Mouse (Mus musculus): ENCODE measurements around the gene Cep131. TPM values are rescaled to one million over a fixed set of nuclear protein-coding genes. Genes with fewer than 3 reads are reported as not detected.

The Cep131 gene
- polyA plus RNA-seq, 1 experiment from 2014 or later: 6.3 TPM

- H3K27ac ChIP-seq (replicated peaks): no peak overlapping the region
- H3K4me1 ChIP-seq (replicated peaks; ENCODE audit: control insufficient read depth, insufficient read depth): no peaks in the 10 kb centered on the region
- no peak overlapping the region for H3K9ac ChIP-seq (ENCODE audit: low read length)
- WGBS: 69% methylated on average over 8 of the region's 8 CpGs
- H3K27me3 ChIP-seq (ENCODE audit: control insufficient read depth, insufficient read depth, low read length): no peaks in the 10 kb centered on the region
- no peak for ATAC-seq (ENCODE audit: low FRiP score, low TSS enrichment)
- no peaks in the 10 kb centered on the region for H3K9me3 ChIP-seq (ENCODE audit: control insufficient read depth, low read length)
- DNase-seq (ENCODE audit: low spot score): no peak
- no peak overlapping the region for H3K4me2 ChIP-seq (replicated peaks; ENCODE audit: low read depth)
- TF ChIP-seq EP300 (optimal IDR thresholded peaks at IDR 0.05): no peak
- TF ChIP-seq CTCF (IDR thresholded peaks at IDR 0.05; ENCODE audit: low read depth): no peak
- no peaks in the 10 kb centered on the region for H3K36me3 ChIP-seq (ENCODE audit: control insufficient read depth, insufficient read depth, low read length)
- no peak overlapping the region for H3K4me3 ChIP-seq (ENCODE audit: low read depth, low read length)
Measured at GRCm38 (mm10) chr11:120022216-120022615, 64.4 kb downstream of the Cep131 start.

GRCm38 (mm10) chr11:120021367-120021766 lies 65.3 kb downstream of the Cep131 start:
- H3K9me3 ChIP-seq (ENCODE audit: control insufficient read depth, low read length): no peaks in the 10 kb centered on the region
- H3K4me1 ChIP-seq (replicated peaks; ENCODE audit: control insufficient read depth, insufficient read depth): no peaks in the 10 kb centered on the region
- no peak overlapping the region for H3K9ac ChIP-seq (ENCODE audit: low read length)
- H3K4me2 ChIP-seq (replicated peaks; ENCODE audit: low read depth): no peak overlapping the region
- no peak overlapping the region for H3K27ac ChIP-seq (replicated peaks)
- H3K36me3 ChIP-seq (ENCODE audit: control insufficient read depth, insufficient read depth, low read length): no peaks in the 10 kb centered on the region
- ATAC-seq (ENCODE audit: low FRiP score, low TSS enrichment): no peak
- DNase-seq (ENCODE audit: low spot score): no peak
- WGBS: 95% methylated on average over 16 of the region's 16 CpGs
- H3K4me3 ChIP-seq (ENCODE audit: low read depth, low read length): no peak overlapping the region
- TF ChIP-seq CTCF (IDR thresholded peaks at IDR 0.05; ENCODE audit: low read depth) (no peak), EP300 (optimal IDR thresholded peaks at IDR 0.05) (no peak)
- no peaks in the 10 kb centered on the region for H3K27me3 ChIP-seq (ENCODE audit: control insufficient read depth, insufficient read depth, low read length)

- no peak for TF ChIP-seq CTCF (IDR thresholded peaks at IDR 0.05; ENCODE audit: low read depth)
- no peak for TF ChIP-seq EP300 (optimal IDR thresholded peaks at IDR 0.05)
- H3K36me3 ChIP-seq (ENCODE audit: control insufficient read depth, insufficient read depth, low read length): no peaks in the 10 kb centered on the region
- ATAC-seq (ENCODE audit: low FRiP score, low TSS enrichment) (no peak), DNase-seq (ENCODE audit: low spot score) (no peak)
- H3K4me3 ChIP-seq (ENCODE audit: low read depth, low read length): no peak overlapping the region
- H3K4me2 ChIP-seq (replicated peaks; ENCODE audit: low read depth): no peak overlapping the region
- 72% methylated on average over 23 of the region's 23 CpGs for WGBS
- H3K4me1 ChIP-seq (replicated peaks; ENCODE audit: control insufficient read depth, insufficient read depth): no peaks in the 10 kb centered on the region
- H3K27me3 ChIP-seq (ENCODE audit: control insufficient read depth, insufficient read depth, low read length): no peaks in the 10 kb centered on the region
- H3K9me3 ChIP-seq (ENCODE audit: control insufficient read depth, low read length): no peaks in the 10 kb centered on the region
- no peak overlapping the region for H3K9ac ChIP-seq (ENCODE audit: low read length)
- no peak overlapping the region for H3K27ac ChIP-seq (replicated peaks)
Measured at GRCm38 (mm10) chr11:120019542-120020440, 66.8 kb downstream of the Cep131 start.

GRCm38 (mm10) chr11:120017011-120017410 lies 69.6 kb downstream of the Cep131 start:
- H3K4me1 ChIP-seq (replicated peaks; ENCODE audit: control insufficient read depth, insufficient read depth): peaks cover 3% of the 10 kb centered on the region; the same call in 1 of the 2 replicates
- WGBS: 87% methylated on average over 8 of the region's 8 CpGs
- TF ChIP-seq EP300 (optimal IDR thresholded peaks at IDR 0.05): no peak
- TF ChIP-seq CTCF (IDR thresholded peaks at IDR 0.05; ENCODE audit: low read depth): no peak
- ATAC-seq (ENCODE audit: low FRiP score, low TSS enrichment) (no peak), DNase-seq (ENCODE audit: low spot score) (no peak)
- no peak overlapping the region for H3K4me3 ChIP-seq (ENCODE audit: low read depth, low read length)
- H3K27me3 ChIP-seq (ENCODE audit: control insufficient read depth, insufficient read depth, low read length): no peaks in the 10 kb centered on the region
- H3K9me3 ChIP-seq (ENCODE audit: control insufficient read depth, low read length): no peaks in the 10 kb centered on the region
- H3K9ac ChIP-seq (ENCODE audit: low read length): no peak overlapping the region
- no peak overlapping the region for H3K4me2 ChIP-seq (replicated peaks; ENCODE audit: low read depth)
- H3K27ac ChIP-seq (replicated peaks): no peak overlapping the region
- H3K36me3 ChIP-seq (ENCODE audit: control insufficient read depth, insufficient read depth, low read length): no peaks in the 10 kb centered on the region

GRCm38 (mm10) chr11:120014758-120015157 lies 71.9 kb downstream of the Cep131 start:
- H3K4me3 ChIP-seq (ENCODE audit: low read depth, low read length): no peak overlapping the region
- peaks cover 3% of the 10 kb centered on the region; the same call in 1 of the 2 replicates for H3K4me1 ChIP-seq (replicated peaks; ENCODE audit: control insufficient read depth, insufficient read depth)
- TF ChIP-seq CTCF (IDR thresholded peaks at IDR 0.05; ENCODE audit: low read depth) (peak; percentile 42), EP300 (optimal IDR thresholded peaks at IDR 0.05) (no peak)
- no peak overlapping the region for H3K4me2 ChIP-seq (replicated peaks; ENCODE audit: low read depth)
- no peak overlapping the region for H3K9ac ChIP-seq (ENCODE audit: low read length)
- WGBS: 89% methylated on average over 4 of the region's 4 CpGs
- no peak overlapping the region for H3K27ac ChIP-seq (replicated peaks)
- H3K9me3 ChIP-seq (ENCODE audit: control insufficient read depth, low read length): no peaks in the 10 kb centered on the region
- no peaks in the 10 kb centered on the region for H3K27me3 ChIP-seq (ENCODE audit: control insufficient read depth, insufficient read depth, low read length)
- ATAC-seq (ENCODE audit: low FRiP score, low TSS enrichment): no peak
- H3K36me3 ChIP-seq (ENCODE audit: control insufficient read depth, insufficient read depth, low read length): no peaks in the 10 kb centered on the region
- DNase-seq (ENCODE audit: low spot score): no peak

MicroRNAs encoded within 50 kb of the gene (microRNA counts, 519-probe panel; counts per million panel counts)
- microRNA mmu-miR-338-3p (3,959 counts per million, percentile 28 among the panel's probes with 10 or more counts), microRNA mmu-miR-338-5p (not detected)

Small RNAs within 50 kb of the gene (microRNA-seq; reads per million reads assigned to microRNA genes)
- gene Gm25948 (not detected), gene Mir3065 (not detected), gene Mir338 (not detected)

Other genes with a start within 250 kb of the Cep131 start
- 84.5 and 85.3 TPM in 2 replicates for gene Chmp6, start 173.4 kb downstream of the Cep131 start, polyA plus RNA-seq (2015; fragmentation: Nextera tagmentation; extraction: Ambion mirVana)
- 35.1 and 39.2 TPM in 2 replicates for gene Baiap2, start 144.1 kb downstream of the Cep131 start, polyA plus RNA-seq (2015; fragmentation: Nextera tagmentation; extraction: Ambion mirVana)
- gene Aatk, start 39.7 kb downstream of the Cep131 start, polyA plus RNA-seq (2015; fragmentation: Nextera tagmentation; extraction: Ambion mirVana): 1.6 and 2.1 TPM in 2 replicates
- gene Tepsin, start 11.9 kb upstream of the Cep131 start, polyA plus RNA-seq (2015; fragmentation: Nextera tagmentation; extraction: Ambion mirVana): 8.3 and 11.5 TPM in 2 replicates
- gene Ndufaf8, start 12.1 kb upstream of the Cep131 start, polyA plus RNA-seq (2015; fragmentation: Nextera tagmentation; extraction: Ambion mirVana): 84.8 and 84.9 TPM in 2 replicates
- 40.5 and 42.3 TPM in 2 replicates for gene Slc38a10, start 64.5 kb upstream of the Cep131 start, polyA plus RNA-seq (2015; fragmentation: Nextera tagmentation; extraction: Ambion mirVana)
- 2.7 and 2.9 TPM in 2 replicates for gene Bahcc1, start 146.1 kb upstream of the Cep131 start, polyA plus RNA-seq (2015; fragmentation: Nextera tagmentation; extraction: Ambion mirVana)